Mouse (Mus musculus) midbrain, embryonic 15.5 days (tissue): ENCODE measurements around the gene Cyp46a1. TPM values are rescaled to one million over a fixed set of nuclear protein-coding genes. Genes with fewer than 3 reads are reported as not detected.

ENCODE experiments used
- ATAC-seq: fragments of 200-750 bp; cut with Nextera tagmentation; replicated peaks from 2 replicates; pipeline ENCODE4 v1.8.0; 2017; ENCODE audit warnings: moderate TSS enrichment
- H3K27ac ChIP-seq: fragments of 300-500 bp; sonication (generic); 2 replicates; pipeline ENCODE4 v1.5.1; 2015; ENCODE audit warnings: mild to moderate bottlenecking, inconsistent platforms
- H3K27me3 ChIP-seq: fragments of 300-500 bp; sonication (generic); replicated peaks from 2 replicates; pipeline ENCODE4 v1.6.1; 2015; ENCODE audit warnings: inconsistent platforms
- H3K36me3 ChIP-seq: fragments of 300-500 bp; sonication (generic); replicated peaks from 2 replicates; pipeline ENCODE4 v1.6.1; 2015; ENCODE audit warnings: inconsistent platforms
- H3K4me1 ChIP-seq: fragments of 300-500 bp; sonication (generic); 2 replicates; pipeline ENCODE4 v1.6.1; 2015; ENCODE audit warnings: inconsistent platforms
- H3K4me2 ChIP-seq: fragments of 300-500 bp; sonication (generic); 2 replicates; pipeline ENCODE4 v1.6.1; 2015; ENCODE audit warnings: inconsistent platforms, mild to moderate bottlenecking, moderate library complexity
- H3K4me3 ChIP-seq: fragments of 300-500 bp; sonication (generic); 2 replicates; pipeline ENCODE4 v1.5.1; 2015; ENCODE audit warnings: mild to moderate bottlenecking, inconsistent platforms
- H3K9ac ChIP-seq: fragments of 300-500 bp; sonication (generic); 2 replicates; pipeline ENCODE4 v1.6.1; 2015; ENCODE audit warnings: mild to moderate bottlenecking, inconsistent platforms
- H3K9me3 ChIP-seq: fragments of 300-500 bp; sonication (generic); 2 replicates; pipeline ENCODE4 v1.6.1; 2016; ENCODE audit warnings: inconsistent platforms
- WGBS: fragments of 180-500 bp; shearing (Covaris S2); methylation state at CpG from one replicate; pipeline ENCODE4 v1.1.7; 2015; ENCODE audit warnings: mixed read lengths; 5-methylcytosine and 5-hydroxymethylcytosine counted together
- polyA plus RNA-seq: library from polyadenylated mRNA; unstranded; fragments of >200 nt; fragmentation: Nextera tagmentation; extraction: Ambion mirVana; gene quantifications from 2 replicates; pipeline ENCODE4 v1.2.1, GENCODE M21; 2015

Gene Cyp46a1
- polyA plus RNA-seq, 1 experiment from 2014 or later, result 24.9 TPM

GRCm38 (mm10) chr12:108303778-108304365 lies 30.3 kb upstream of the Cyp46a1 start:
- Histone ChIP-seq H3K4me3 (no peak overlapping the region), H3K27me3 (peaks cover 5% of the 10 kb centered on the region; the same call in 1 of the 2 replicates), H3K9me3 (no peaks in the 10 kb centered on the region), H3K36me3 (no peaks in the 10 kb centered on the region), H3K4me1 (peaks cover 10% of the 10 kb centered on the region), H3K27ac (no peak overlapping the region), H3K9ac (no peak overlapping the region), H3K4me2 (no peak overlapping the region)
- ATAC-seq, result no peak
- WGBS, result 65% methylated on average over 6 of the region's 6 CpGs

GRCm38 (mm10) chr12:108305172-108305571 lies 29.0 kb upstream of the Cyp46a1 start:
- Histone ChIP-seq H3K9ac (no peak overlapping the region), H3K27ac (no peak overlapping the region), H3K4me1 (peaks cover 10% of the 10 kb centered on the region), H3K27me3 (peaks cover 5% of the 10 kb centered on the region; the same call in 1 of the 2 replicates), H3K36me3 (no peaks in the 10 kb centered on the region), H3K4me2 (no peak overlapping the region), H3K4me3 (no peak overlapping the region), H3K9me3 (no peaks in the 10 kb centered on the region)
- ATAC-seq, result no peak
- WGBS, result 85% methylated on average over 8 of the region's 8 CpGs

GRCm38 (mm10) chr12:108305812-108306794 lies 28.1 kb upstream of the Cyp46a1 start, which contains the start of gene Hhipl1:
Gene Hhipl1, plus strand, starts transcription at chr12:108306270.
- peaks cover 5% of the 10 kb centered on the region; the same call in 1 of the 2 replicates for H3K27me3 ChIP-seq
- H3K36me3 ChIP-seq, result no peaks in the 10 kb centered on the region
- peak within 1 kb of the TSS; percentile 64 for H3K9ac ChIP-seq

GRCm38 (mm10) chr12:108307553-108307952 lies 26.6 kb upstream of the Cyp46a1 start:
- H3K36me3 ChIP-seq, result no peaks in the 10 kb centered on the region
- H3K27ac ChIP-seq, result no peak overlapping the region
- H3K4me3 ChIP-seq, result no peak overlapping the region
- H3K4me2 ChIP-seq, result no peak overlapping the region
- peaks cover 14% of the 10 kb centered on the region for H3K4me1 ChIP-seq
- H3K9me3 ChIP-seq, result no peaks in the 10 kb centered on the region
- peaks cover 5% of the 10 kb centered on the region; the same call in 1 of the 2 replicates for H3K27me3 ChIP-seq
- 27% methylated on average over 14 of the region's 14 CpGs for WGBS
- no peak for ATAC-seq
- no peak overlapping the region for H3K9ac ChIP-seq

More at GRCm38 (mm10) chr12:108305812-108306794, 28.1 kb upstream of the Cyp46a1 start, which contains the start of gene Hhipl1:
- peak within 1 kb of the TSS; percentile 36 for H3K27ac ChIP-seq
- 4% methylated on average over 66 of the region's 67 CpGs for WGBS
- peak; percentile 66 for ATAC-seq
- H3K9me3 ChIP-seq, result no peaks in the 10 kb centered on the region
- peak within 1 kb of the TSS; percentile 54 for H3K4me3 ChIP-seq
- peak within 1 kb of the TSS; percentile 98 for H3K4me2 ChIP-seq
- H3K4me1 ChIP-seq, result peaks cover 14% of the 10 kb centered on the region

- Histone ChIP-seq H3K27ac (no peak overlapping the region), H3K4me1 (peaks cover 14% of the 10 kb centered on the region), H3K4me3 (no peak overlapping the region), H3K27me3 (peaks cover 5% of the 10 kb centered on the region; the same call in 1 of the 2 replicates), H3K36me3 (no peaks in the 10 kb centered on the region), H3K4me2 (no peak overlapping the region), H3K9ac (no peak overlapping the region), H3K9me3 (no peaks in the 10 kb centered on the region)
- WGBS, result 87% methylated on average over 16 of the region's 16 CpGs
- no peak for ATAC-seq
Observed at GRCm38 (mm10) chr12:108308363-108308856, 25.8 kb upstream of the Cyp46a1 start.

- Histone ChIP-seq H3K4me3 (no peak overlapping the region), H3K27ac (no peak overlapping the region), H3K27me3 (peaks cover 5% of the 10 kb centered on the region; the same call in 1 of the 2 replicates), H3K4me2 (no peak overlapping the region), H3K4me1 (peaks cover 14% of the 10 kb centered on the region), H3K9me3 (no peaks in the 10 kb centered on the region), H3K36me3 (no peaks in the 10 kb centered on the region), H3K9ac (no peak overlapping the region)
- WGBS, result 75% methylated on average over 8 of the region's 8 CpGs
- no peak for ATAC-seq
Observed at GRCm38 (mm10) chr12:108309116-108309794, 24.9 kb upstream of the Cyp46a1 start.

- H3K36me3 ChIP-seq, result no peaks in the 10 kb centered on the region
- H3K27me3 ChIP-seq, result peaks cover 5% of the 10 kb centered on the region; the same call in 1 of the 2 replicates
- no peak overlapping the region for H3K4me2 ChIP-seq
- no peak overlapping the region for H3K27ac ChIP-seq
- no peak overlapping the region for H3K9ac ChIP-seq
- WGBS, result 89% methylated on average over 4 of the region's 4 CpGs
- H3K4me3 ChIP-seq, result no peak overlapping the region
- peaks cover 14% of the 10 kb centered on the region for H3K4me1 ChIP-seq
- H3K9me3 ChIP-seq, result no peaks in the 10 kb centered on the region
- no peak for ATAC-seq
Observed at GRCm38 (mm10) chr12:108310041-108310440, 24.1 kb upstream of the Cyp46a1 start.

GRCm38 (mm10) chr12:108310456-108311027 lies 23.6 kb upstream of the Cyp46a1 start:
- Histone ChIP-seq H3K27me3 (0 out of 2 replicates have a peak, but pooled peaks cover under 1% of the 10 kb centered on the region), H3K4me1 (peaks cover 14% of the 10 kb centered on the region), H3K4me2 (no peak overlapping the region), H3K27ac (no peak overlapping the region), H3K36me3 (no peaks in the 10 kb centered on the region), H3K9me3 (no peaks in the 10 kb centered on the region), H3K9ac (no peak overlapping the region), H3K4me3 (no peak overlapping the region)
- ATAC-seq, result no peak
- WGBS, result 64% methylated on average over 7 of the region's 7 CpGs

- peaks cover 5% of the 10 kb centered on the region; the same call in 1 of the 2 replicates for H3K4me1 ChIP-seq
- H3K9me3 ChIP-seq, result no peaks in the 10 kb centered on the region
- H3K27me3 ChIP-seq, result no peaks in the 10 kb centered on the region
- no peaks in the 10 kb centered on the region for H3K36me3 ChIP-seq
- 86% methylated on average over 27 of the region's 27 CpGs for WGBS
- H3K9ac ChIP-seq, result no peak overlapping the region
- H3K4me3 ChIP-seq, result no peak overlapping the region
- H3K27ac ChIP-seq, result no peak overlapping the region
- H3K4me2 ChIP-seq, result no peak overlapping the region
- no peak for ATAC-seq
Observed at GRCm38 (mm10) chr12:108311741-108312290, 22.4 kb upstream of the Cyp46a1 start.

- no peak for ATAC-seq
- peaks cover under 1% of the 10 kb centered on the region; the same call in 1 of the 2 replicates for H3K27me3 ChIP-seq
- H3K4me2 ChIP-seq, result no peak overlapping the region
- no peaks in the 10 kb centered on the region for H3K9me3 ChIP-seq
- peaks cover 11% of the 10 kb centered on the region for H3K4me1 ChIP-seq
- H3K36me3 ChIP-seq, result no peaks in the 10 kb centered on the region
- H3K4me3 ChIP-seq, result no peak overlapping the region
- WGBS, result 34% methylated on average over 6 of the region's 6 CpGs
- no peak overlapping the region for H3K27ac ChIP-seq
- H3K9ac ChIP-seq, result no peak overlapping the region
Observed at GRCm38 (mm10) chr12:108312432-108312851, 21.7 kb upstream of the Cyp46a1 start.

- Histone ChIP-seq H3K4me3 (no peak overlapping the region), H3K36me3 (no peaks in the 10 kb centered on the region), H3K27me3 (peaks cover 9% of the 10 kb centered on the region), H3K27ac (no peak overlapping the region), H3K4me2 (no peak overlapping the region), H3K9ac (no peak overlapping the region), H3K9me3 (no peaks in the 10 kb centered on the region), H3K4me1 (peaks cover 17% of the 10 kb centered on the region)
- 88% methylated on average over 1 of the region's 1 CpGs for WGBS
- ATAC-seq, result no peak
Observed at GRCm38 (mm10) chr12:108313244-108313772, 20.9 kb upstream of the Cyp46a1 start.
